Mouse (Mus musculus) frontal cortex, postnatal 36 days (tissue): Measurements from ENCODE around the gene Lrtm1.
A peak's percentile ranks its signal among the peaks of the same experiment; 100 is the strongest.

Source experiments
- DNase-seq, 2 experiments: peaks; one replicate each; pipeline ENCODE4 v3.0.0; 2022; ENCODE audit warnings: low spot score in 2 of 2

Gene Lrtm1

DNA sequence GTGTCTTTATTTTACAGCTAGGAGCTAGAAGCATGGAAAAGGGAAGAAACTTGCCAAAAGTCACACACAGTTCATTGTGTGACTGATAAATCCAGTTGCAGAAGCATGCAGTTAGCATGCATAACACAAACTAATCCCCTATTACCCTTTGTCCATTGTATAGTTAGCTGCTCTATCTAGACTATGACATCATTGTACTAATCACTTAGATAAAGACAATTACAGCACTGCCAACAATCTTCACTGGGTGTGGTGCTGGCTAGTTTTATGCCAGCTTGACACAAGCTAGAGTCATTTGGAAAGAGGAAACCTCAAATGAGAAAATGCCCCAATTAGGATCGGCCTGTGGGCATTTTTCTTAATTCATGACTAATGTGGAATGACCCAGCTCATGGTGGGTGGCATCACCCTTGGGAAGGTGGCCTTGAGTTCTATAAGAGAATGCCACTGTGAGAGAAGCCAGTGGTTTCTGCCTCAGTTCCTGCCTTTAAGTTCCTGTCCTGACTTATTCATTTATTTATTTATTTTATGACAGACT is 13.9 kb downstream of the Lrtm1 start:
- no peak for DNase-seq

DNA sequence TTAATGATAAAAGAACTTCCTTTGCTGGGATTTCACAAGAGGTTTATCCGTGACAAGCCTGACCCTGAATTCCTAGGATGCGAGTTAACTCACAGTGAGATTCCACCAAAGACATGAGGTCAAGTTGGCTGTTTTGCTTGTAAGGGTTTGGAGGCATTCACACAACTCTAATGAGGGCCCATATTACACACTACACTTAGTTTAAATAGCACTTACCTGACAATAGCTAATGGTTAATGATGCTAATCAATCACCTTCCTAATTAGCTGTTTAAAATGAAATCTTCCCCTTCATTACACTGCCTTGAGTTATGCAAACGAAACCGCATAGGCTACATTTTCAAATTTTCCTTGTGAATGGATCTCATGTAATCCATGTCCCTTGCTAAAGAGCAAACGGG is 20.2 kb downstream of the Lrtm1 start:
- no peak for DNase-seq

DNA sequence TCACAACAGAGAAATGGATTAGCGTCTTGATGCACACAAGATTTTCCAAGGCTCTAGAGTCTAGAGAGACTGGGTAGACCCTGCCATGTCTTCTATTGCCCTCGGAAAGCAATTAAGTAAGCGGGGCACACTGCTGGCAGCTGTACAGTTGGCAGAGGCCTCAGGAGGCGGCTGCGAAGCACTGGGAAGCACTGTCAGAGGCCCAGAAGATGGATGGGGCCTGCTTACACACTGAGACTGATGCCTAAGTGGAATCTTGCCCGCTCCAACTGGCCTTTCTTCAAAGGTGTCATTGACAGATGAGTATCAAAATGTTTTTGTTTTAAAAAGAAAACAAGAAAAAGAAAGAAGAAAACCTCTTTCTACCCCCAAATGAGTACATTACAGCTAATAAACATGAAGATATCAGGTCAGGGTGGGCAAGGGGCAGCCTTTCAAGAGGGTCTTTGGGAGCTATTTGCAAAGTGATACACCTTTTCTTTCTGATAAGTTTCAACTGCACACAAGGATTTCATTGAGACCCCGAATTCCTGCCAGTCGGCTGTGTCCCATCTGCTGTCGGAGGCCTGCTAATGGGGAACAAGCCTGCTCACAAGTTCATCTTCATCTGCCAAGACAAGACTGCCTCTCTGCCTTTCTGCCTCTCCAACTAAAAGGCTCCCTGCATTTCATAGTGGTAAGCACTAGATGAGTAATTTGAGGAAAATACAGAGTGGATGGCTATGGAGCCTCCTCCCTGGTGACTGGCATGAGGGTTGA is 22.8 kb downstream of the Lrtm1 start:
- DNase-seq = peak in 1 of 2 experiments; percentile 17

DNA sequence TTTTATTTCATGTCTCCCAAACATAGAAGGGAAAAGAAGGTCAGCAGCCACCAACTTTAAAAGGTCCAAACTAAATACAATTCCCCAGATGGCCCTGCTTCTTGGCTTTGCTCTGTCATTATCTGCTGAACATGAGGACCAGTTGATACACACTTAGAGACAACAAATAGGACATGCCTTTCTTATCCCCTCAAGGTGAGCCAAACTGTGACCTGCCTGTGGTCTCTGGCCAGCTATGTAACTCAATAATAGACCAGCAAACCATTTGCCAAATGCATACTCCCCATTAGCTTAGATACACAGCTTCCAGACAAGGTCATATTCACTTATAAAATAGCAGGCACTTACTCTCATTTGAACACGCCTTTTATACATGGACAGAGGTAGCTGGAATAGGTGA is 23.5 kb downstream of the Lrtm1 start:
- DNase-seq = no peak

DNA sequence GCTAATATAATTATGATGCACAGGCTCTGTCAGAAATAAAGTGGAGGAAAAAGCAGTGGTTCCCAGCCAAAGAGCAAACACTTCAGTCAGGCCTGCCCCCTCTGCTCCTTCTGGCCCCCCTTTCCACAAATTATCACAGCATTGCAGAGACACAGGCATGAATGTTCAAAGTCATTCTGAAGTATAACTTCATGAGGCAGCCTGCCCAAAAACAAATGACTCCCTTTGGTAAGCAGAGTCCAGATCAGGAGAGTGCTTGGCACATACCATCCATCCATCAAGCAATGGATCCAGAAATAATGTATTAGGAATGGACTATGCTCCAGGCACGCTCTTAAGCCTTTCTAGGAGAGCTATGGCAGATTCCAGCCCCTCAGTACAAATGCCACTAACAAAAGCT is 24.3 kb downstream of the Lrtm1 start:
- DNase-seq = no peak

DNA sequence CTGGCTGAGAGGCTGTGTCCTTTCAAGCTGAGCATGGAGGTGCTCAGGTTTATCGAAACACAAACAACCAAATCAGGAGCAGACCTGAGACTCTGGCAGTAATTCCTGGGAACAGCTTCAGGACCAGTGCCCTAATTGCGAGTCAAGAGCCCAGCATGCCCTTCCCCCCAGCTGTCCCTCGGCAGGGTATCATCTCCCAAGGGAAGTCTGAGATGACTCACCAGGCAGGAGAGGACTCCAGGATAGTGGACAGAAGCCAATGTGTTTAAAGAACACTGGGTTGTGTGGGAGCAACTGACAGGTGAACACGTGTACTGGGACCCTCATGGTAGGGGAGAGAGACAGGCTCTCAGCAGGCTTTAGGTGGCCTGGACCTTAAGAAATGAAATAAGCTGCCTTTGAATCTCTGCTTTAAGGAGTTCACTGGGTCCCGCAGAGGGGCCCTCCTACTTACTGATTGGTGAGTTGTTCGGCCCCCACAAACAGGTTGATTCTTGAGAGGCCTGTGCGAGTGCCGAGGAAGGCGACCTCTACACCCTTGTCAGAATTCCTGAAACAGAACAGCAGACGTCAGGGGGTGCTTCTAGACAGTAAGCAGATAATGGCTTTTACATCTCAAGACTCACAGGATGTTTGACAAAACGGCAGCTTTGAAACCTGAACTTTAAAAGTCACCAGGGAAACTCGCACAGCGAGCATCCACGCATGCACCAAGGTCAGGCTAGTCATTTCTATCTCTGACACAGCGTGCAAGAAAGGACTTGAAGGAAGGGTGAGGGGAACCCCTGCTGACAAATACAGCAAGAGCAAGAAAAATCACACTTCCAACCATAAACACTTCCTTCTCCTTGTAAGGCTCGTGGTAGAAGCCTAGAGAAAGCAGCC is 34.2 kb downstream of the Lrtm1 start:
- no peak for DNase-seq

DNA sequence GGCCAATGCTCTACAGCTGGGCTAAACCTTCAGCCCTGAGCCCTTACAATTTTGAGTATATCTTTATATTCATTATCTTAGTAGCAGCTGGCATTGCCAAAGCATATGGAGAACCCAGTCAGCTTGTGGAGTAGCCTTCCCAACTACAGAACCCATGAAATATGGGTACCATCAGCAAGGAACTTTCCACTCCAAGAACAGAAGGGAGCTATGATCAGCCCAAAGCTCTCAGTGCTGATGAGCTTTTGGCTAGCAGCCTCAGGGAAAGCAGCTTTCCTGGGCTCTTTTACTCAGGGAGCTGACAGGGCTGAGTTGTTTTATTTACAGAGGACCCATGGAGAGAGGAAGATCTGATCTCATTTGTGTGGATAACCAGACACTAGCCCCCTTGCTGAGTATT is 42.7 kb downstream of the Lrtm1 start:
- no peak for DNase-seq

DNA sequence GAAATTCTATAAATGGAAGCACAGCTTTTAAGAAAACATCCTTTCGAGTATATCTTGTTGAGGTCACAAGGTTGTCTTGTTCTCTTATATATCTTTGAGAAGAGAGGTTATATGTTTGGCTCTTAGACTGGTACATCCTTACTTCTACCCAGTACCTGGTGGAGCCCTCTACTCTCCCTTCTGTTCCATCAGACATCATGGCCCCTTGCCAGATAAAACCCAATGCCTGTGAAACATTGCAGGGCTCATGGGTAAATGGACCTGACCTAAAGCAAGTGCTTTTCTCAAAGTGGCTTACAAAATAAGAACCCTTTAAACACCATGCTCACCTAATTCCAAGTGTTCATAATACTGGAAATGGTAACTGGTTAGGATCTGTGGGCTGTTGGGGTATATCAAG is 43.5 kb downstream of the Lrtm1 start:
- no peak for DNase-seq

DNA sequence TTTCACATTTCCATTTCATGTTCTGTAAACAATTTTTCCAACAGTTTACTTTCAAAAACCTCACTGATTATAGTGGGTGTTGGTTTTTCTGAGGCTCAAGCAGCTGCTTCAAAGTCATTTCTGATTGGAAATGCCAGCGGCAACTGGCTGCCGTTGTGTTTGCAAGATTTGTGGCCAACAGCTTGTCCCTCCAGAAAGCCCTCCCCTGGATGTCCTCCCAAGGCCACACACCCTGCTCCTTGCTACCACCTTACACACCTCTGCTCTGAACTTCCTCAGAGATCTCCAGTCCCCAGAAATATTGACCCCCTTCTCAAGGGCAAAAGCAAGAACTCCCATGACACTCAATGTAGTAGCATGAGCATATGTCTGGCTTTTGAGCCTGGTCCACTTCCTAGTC is 44.7 kb downstream of the Lrtm1 start:
- DNase-seq = no peak

DNA sequence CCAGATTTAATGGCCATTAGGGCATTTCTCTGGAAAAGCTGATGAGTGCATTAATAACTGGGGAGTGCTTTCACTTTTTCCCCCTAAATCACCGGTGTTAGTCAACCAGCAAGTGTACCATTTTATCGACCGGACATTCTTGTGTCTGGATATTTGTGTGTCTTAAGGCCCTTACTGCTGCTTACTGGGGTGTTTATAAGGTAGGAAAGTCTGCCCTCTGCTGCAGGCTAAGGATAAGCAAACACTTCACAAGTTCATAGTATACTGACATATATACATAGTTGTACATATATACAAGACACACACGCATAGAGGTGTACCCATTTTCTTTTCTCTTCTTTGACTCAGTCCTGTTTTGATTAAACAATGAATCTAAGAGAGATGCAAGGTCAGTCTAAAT is 55.7 kb downstream of the Lrtm1 start:
- no peak for DNase-seq

DNA sequence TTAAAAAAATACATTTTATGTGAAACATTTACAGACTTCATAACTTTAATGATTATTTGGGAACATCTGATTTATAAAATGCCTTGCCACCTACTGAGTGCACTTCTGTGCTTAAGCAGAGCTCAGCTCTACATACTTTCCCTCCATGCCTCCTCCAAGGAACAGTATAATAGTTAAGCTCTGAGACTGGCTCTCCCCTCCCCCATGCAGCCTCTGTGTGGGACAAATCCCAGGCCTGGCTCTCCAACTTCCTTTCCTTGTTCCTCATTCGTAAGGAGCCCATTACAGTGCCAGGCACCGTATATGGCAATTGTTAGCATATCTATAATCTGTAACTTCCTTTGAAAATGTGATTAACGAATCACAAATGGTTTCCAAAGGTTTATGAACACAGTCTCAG is 59.4 kb downstream of the Lrtm1 start:
- DNase-seq = no peak

DNA sequence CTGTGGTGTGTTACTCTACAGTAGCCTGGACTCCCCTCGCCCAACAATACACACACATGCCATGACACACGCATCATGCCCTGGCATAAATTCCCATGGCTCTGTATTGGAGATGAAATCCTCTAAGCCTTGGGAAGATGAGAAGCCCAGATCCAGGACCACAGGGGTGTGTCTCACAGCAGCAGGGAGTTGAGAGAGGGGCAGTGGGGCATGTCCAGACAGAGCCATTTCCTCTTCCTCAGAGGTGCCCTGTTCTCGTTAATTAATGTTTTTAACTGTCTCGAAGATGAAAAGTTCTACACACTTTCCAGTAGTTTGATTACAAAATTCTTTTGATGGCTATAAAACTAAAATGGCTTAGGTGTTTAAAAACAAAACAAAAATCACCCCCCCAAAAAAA is 62.2 kb downstream of the Lrtm1 start:
- no peak for DNase-seq

DNA sequence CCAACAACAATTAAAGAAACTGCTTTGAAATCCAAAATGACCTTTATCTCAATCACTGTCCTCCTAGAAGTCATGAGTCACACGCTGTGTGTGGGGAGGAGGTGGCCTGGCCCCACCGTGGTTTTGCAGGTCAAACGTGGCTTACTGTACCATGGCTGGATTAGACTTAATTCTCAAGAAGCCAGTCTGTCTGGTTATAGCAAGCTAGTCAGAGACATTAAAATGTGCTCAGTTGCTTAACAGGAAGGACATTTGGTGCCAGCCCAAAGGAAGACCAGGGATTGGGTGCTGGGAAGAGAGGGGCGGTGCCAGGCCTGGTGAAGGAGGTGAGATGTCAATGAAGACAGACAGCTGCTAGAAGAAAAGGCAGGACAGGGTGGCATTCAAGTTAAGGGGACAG is 62.6 kb downstream of the Lrtm1 start:
- DNase-seq = no peak

DNA sequence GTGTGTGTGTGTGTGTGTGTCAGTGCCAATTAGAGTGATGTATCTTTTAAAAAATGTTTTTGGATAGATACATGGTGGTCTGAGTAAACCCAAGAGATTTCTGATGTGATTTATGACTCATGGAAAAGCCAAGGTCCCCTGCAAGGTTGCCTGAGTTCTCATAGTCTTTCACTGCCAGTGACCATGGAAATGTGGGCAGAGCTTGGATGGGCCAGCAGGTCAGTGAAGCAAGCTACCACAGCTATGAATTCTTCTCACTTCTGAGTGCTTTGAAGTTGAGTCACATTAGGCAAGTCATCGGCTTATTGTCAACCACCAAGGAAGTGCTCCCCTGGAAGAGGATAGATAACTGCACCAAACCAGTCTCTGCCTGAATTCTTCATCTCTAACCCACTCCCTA is 64.2 kb downstream of the Lrtm1 start:
- no peak for DNase-seq
